Mouse (Mus musculus) gastrocnemius, adult 18-20 months (tissue): ENCODE results near the gene Clec10a. TPM values are rescaled to one million over a fixed set of nuclear protein-coding genes. Genes with fewer than 3 reads are reported as not detected.

ENCODE experiments used
- DNase-seq: peaks from one replicate; pipeline ENCODE4 v3.0.0; 2021; ENCODE audit warnings: low spot score
- total RNA-seq, 2 experiments: library from RNA; stranded (reverse); gene quantifications; 2 replicates each; pipeline ENCODE4 v1.2.3; 2021

Clec10a gene
- total RNA-seq, 2 experiments from 2014 or later, result 3.2 to 3.3 TPM

GRCm38 (mm10) chr11:70216103-70216502 lies 60.1 kb downstream of the Clec10a start:
- DNase-seq, result no peak

DNA sequence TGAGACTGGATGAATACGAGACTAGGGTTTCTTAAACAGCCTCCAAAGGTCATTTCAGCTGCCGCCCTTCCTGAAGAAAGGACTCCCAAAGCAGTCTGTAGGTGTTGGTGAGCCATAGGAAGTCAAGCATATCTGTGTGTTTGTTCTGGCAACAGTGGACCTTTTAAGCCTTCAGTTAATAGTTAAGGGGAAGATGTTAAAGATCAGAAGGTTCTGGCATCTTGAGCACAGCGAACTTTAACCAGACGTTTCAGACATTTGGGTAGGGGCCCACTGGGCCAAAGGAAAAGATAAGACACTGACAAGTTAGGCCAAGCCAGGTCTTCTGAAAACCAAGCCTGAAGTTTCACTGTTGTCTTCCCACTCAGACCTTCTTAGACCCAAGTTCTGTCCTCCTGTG lies 62.0 kb downstream of the Clec10a start:
- no peak for DNase-seq

GRCm38 (mm10) chr11:70218741-70219470 lies 62.9 kb downstream of the Clec10a start:
- no peak for DNase-seq

GRCm38 (mm10) chr11:70219873-70220272 lies 63.9 kb downstream of the Clec10a start:
- DNase-seq, result no peak

GRCm38 (mm10) chr11:70220323-70220722 lies 64.3 kb downstream of the Clec10a start:
- DNase-seq, result no peak

Other genes with a start within 250 kb of the Clec10a start
- 10 to 100 TPM; 50.8 to 55.8 TPM for gene Gps2, start 242.3 kb upstream of the Clec10a start, total RNA-seq
- gene Eif5a, start 234.2 kb upstream of the Clec10a start, total RNA-seq, result 100 to 1,000 TPM; 408 to 425 TPM
- 10 to 100 TPM in 1 of 2 experiments, 1 to 10 TPM in 1; 9.3 to 11.4 TPM for gene Ybx2, start 220.4 kb upstream of the Clec10a start, total RNA-seq
- 100 to 1,000 TPM; 424 to 439 TPM for gene Slc2a4, start 208.0 kb upstream of the Clec10a start, total RNA-seq
- gene Cldn7, start 191.4 kb upstream of the Clec10a start, total RNA-seq, result not detected
- gene Ctdnep1, start 175.0 kb upstream of the Clec10a start, total RNA-seq, result 100 to 1,000 TPM; 222 to 237 TPM
- 10 to 100 TPM; 35.1 to 35.3 TPM for gene Elp5, start 173.7 kb upstream of the Clec10a start, total RNA-seq
- 100 to 1,000 TPM; 211 to 222 TPM for gene Gabarap, start 165.1 kb upstream of the Clec10a start, total RNA-seq
- gene Phf23, start 160.4 kb upstream of the Clec10a start, total RNA-seq, result 10 to 100 TPM; 18.0 to 19.2 TPM
- gene Dvl2, start 155.6 kb upstream of the Clec10a start, total RNA-seq, result 1 to 10 TPM; 3.5 to 4.3 TPM
- gene Acadvl, start 140.8 kb upstream of the Clec10a start, total RNA-seq, result 100 to 1,000 TPM; 319 to 378 TPM
- gene Dlg4, start 139.3 kb upstream of the Clec10a start, total RNA-seq, result 1 to 10 TPM; 3.4 to 5.3 TPM
- not detected for gene Asgr1, start 102.1 kb upstream of the Clec10a start, total RNA-seq
- gene Asgr2, start 63.6 kb upstream of the Clec10a start, total RNA-seq, result under 1 TPM in 1 of 2 experiments, not detected in 1; 0.47 TPM
- 1 to 10 TPM in 1 of 2 experiments, under 1 TPM in 1; 0.87 to 2.0 TPM for gene Mgl2, start 25.9 kb upstream of the Clec10a start, total RNA-seq
- gene Slc16a11, start 56.6 kb downstream of the Clec10a start, total RNA-seq, result under 1 TPM in 1 of 2 experiments, not detected in 1; 0.50 TPM
- under 1 TPM; 0.14 to 0.50 TPM for gene Slc16a13, start 64.9 kb downstream of the Clec10a start, total RNA-seq
- 1 to 10 TPM in 1 of 2 experiments, under 1 TPM in 1; 0.82 to 5.1 TPM for gene Bcl6b, start 73.6 kb downstream of the Clec10a start, total RNA-seq
- 10 to 100 TPM; 30.3 to 30.7 TPM for gene 0610010K14Rik, start 81.7 kb downstream of the Clec10a start, total RNA-seq
- 1 to 10 TPM; 3.2 to 3.3 TPM for gene Gm21988, start 83.6 kb downstream of the Clec10a start, total RNA-seq
- gene Rnasek, start 83.6 kb downstream of the Clec10a start, total RNA-seq, result 100 to 1,000 TPM; 120 to 133 TPM
- 1 to 10 TPM; 1.2 to 1.5 TPM for gene Alox12, start 99.2 kb downstream of the Clec10a start, total RNA-seq
- not detected for gene Alox12e, start 166.4 kb downstream of the Clec10a start, total RNA-seq
- gene Alox15, start 195.8 kb downstream of the Clec10a start, total RNA-seq, result under 1 TPM; 0.12 to 0.34 TPM